Mouse (Mus musculus): ENCODE data around the gene Trim28. TPM values are rescaled to one million over a fixed set of nuclear protein-coding genes. Genes with fewer than 3 reads are reported as not detected.

Trim28 gene
- total RNA-seq (2012; rRNA removed) (605 and 702 TPM in 2 replicates), polyA plus RNA-seq (2012; ENCODE audit: insufficient read depth in 1 of 2, insufficient read length in 2 of 2, low read depth in 1 of 2, low replicate concordance in 2 of 2, missing spikeins in 1 of 2) (1,000 to 10,000 TPM in 1 of 2 experiments, 100 to 1,000 TPM in 1; 104 to 1,160 TPM)

GRCm38 (mm10) chr7:12998851-12999250, at the start of gene Trim28:
Trim28 (plus strand) TSS chr7:12999114.
- H3K27ac ChIP-seq (ENCODE audit: control insufficient read depth, low read depth, low read length): no peak within 1 kb of the TSS
- H3K4me1 ChIP-seq (ENCODE audit: control insufficient read depth in 1 of 2, insufficient read depth in 2 of 2, low read length in 2 of 2): no peaks in the 10 kb centered on the region
- H3K9me3 ChIP-seq (replicated peaks; ENCODE audit: insufficient read depth, low read length): no peaks in the 10 kb centered on the region
- H3K27me3 ChIP-seq (ENCODE audit: control insufficient read depth in 1 of 2, insufficient read depth in 2 of 2, low read length in 2 of 2): no peaks in the 10 kb centered on the region
- TF ChIP-seq E2F4 (IDR thresholded peaks at IDR 0.05; ENCODE audit: borderline replicate concordance, low read depth, low read length) (no peak), MEF2A (IDR thresholded peaks at IDR 0.05; ENCODE audit: extremely low read depth, insufficient replicate concordance, low read depth, low read length, poor library complexity, severe bottlenecking) (no peak), MAZ (IDR thresholded peaks at IDR 0.05; ENCODE audit: low read depth, low read length) (no peak), JUND (IDR thresholded peaks at IDR 0.05; ENCODE audit: low read depth, low read length) (no peak), ZNF384 (IDR thresholded peaks at IDR 0.05; ENCODE audit: low read depth, low read length) (no peak), POLR2A (IDR thresholded peaks at IDR 0.05; ENCODE audit: control insufficient read depth in 1 of 2, insufficient read depth in 1 of 2, low read depth in 1 of 2, low read length in 2 of 2, poor library complexity in 1 of 2) (no peak), HCFC1 (IDR thresholded peaks at IDR 0.05; ENCODE audit: low read depth, low read length) (no peak), ZC3H11A (IDR thresholded peaks at IDR 0.05; ENCODE audit: low read depth, low read length) (no peak), NRF1 (IDR thresholded peaks at IDR 0.05; ENCODE audit: insufficient read depth, low read depth, low read length, poor library complexity, severe bottlenecking) (no peak)
- H3K4me3 ChIP-seq (ENCODE audit: control insufficient read depth in 1 of 2, insufficient read depth in 1 of 2, low read depth in 2 of 2, low read length in 2 of 2): no peak within 1 kb of the TSS
- H3K36me3 ChIP-seq (ENCODE audit: control insufficient read depth in 1 of 2, insufficient read depth in 2 of 2, low read length in 2 of 2): no peaks in the 10 kb centered on the region
- H3K79me2 ChIP-seq (ENCODE audit: control insufficient read depth, insufficient read depth, low read length, poor library complexity): no peaks in the 10 kb centered on the region
- no peak for DNase-seq (ENCODE audit: low read depth, low spot score)
- H3K9ac ChIP-seq (ENCODE audit: control insufficient read depth, low read depth, low read length, poor library complexity, severe bottlenecking): no peak within 1 kb of the TSS

DNA sequence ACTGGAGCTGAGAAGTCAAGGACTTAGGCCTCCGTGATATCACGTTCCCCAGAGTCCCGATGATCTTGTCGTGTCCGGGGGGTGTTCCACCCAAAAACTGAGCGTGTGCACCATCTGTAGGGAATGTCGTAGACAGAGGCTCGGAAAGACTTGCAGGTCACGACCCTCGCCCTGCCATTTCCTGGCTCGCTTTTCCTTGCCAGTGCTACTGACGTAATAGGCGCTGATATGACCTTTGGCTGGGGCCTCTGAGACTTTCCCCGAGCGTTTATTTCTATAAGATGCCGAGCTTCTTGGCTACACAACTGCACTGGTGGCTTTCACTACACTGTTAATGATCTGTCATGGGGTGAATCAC, 49.1 kb upstream of the Trim28 start:
- Histone ChIP-seq H3K79me2 (ENCODE audit: control insufficient read depth, insufficient read depth, low read length, poor library complexity) (no peaks in the 10 kb centered on the region; the same call in 1 of the 2 replicates), H3K27ac (ENCODE audit: control insufficient read depth, low read depth, low read length) (peak overlapping the region; percentile 68), H3K9me3 (replicated peaks; ENCODE audit: insufficient read depth, low read length) (no peaks in the 10 kb centered on the region), H3K27me3 (ENCODE audit: control insufficient read depth in 1 of 2, insufficient read depth in 2 of 2, low read length in 2 of 2) (no peaks in the 10 kb centered on the region; a peak in 1 of 4 replicates), H3K9ac (ENCODE audit: control insufficient read depth, low read depth, low read length, poor library complexity, severe bottlenecking) (peak overlapping the region; percentile 83), H3K4me3 (ENCODE audit: control insufficient read depth in 1 of 2, insufficient read depth in 1 of 2, low read depth in 2 of 2, low read length in 2 of 2) (peak overlapping the region; percentile 55 to 80), H3K36me3 (ENCODE audit: control insufficient read depth in 1 of 2, insufficient read depth in 2 of 2, low read length in 2 of 2) (peaks cover 0 to 4% of the 10 kb centered on the region in 2 experiments; a peak in 2 of 4 replicates), H3K4me1 (ENCODE audit: control insufficient read depth in 1 of 2, insufficient read depth in 2 of 2, low read length in 2 of 2) (peaks cover 0 to 14% of the 10 kb centered on the region in 2 experiments; a peak in 2 of 4 replicates)
- DNase-seq (ENCODE audit: low read depth, low spot score): no peak
- TF ChIP-seq JUND (IDR thresholded peaks at IDR 0.05; ENCODE audit: low read depth, low read length) (no peak), SMC3 (IDR thresholded peaks at IDR 0.05; ENCODE audit: low read depth, low read length) (no peak), USF1 (IDR thresholded peaks at IDR 0.05; ENCODE audit: low read depth, low read length) (no peak), ELF1 (IDR thresholded peaks at IDR 0.05; ENCODE audit: low read depth, low read length) (no peak), CHD1 (IDR thresholded peaks at IDR 0.05; ENCODE audit: low read depth, low read length) (no peak), CHD2 (IDR thresholded peaks at IDR 0.05; ENCODE audit: low read length) (no peak), POLR2AphosphoS5 (IDR thresholded peaks at IDR 0.05; ENCODE audit: borderline replicate concordance, low read depth, low read length) (no peak), RCOR1 (IDR thresholded peaks at IDR 0.05; ENCODE audit: low read depth, low read length) (no peak), MYB (IDR thresholded peaks at IDR 0.05; ENCODE audit: low read depth, low read length) (no peak)

All from MEL (cell line).